Mouse (Mus musculus) embryonic facial prominence, embryonic 15.5 days (tissue): ENCODE measurements around the gene Sgk1. TPM values are rescaled to one million over a fixed set of nuclear protein-coding genes. Genes with fewer than 3 reads are reported as not detected.
"Not testable (repeated sequence)": the region's sequence is repeated elsewhere in the genome, so short reads cannot be mapped to it uniquely, and the experiment has no call there.

ENCODE experiments used
- ATAC-seq: fragments of 200-750 bp; cut with Nextera tagmentation; 2 replicates; pipeline ENCODE4 v1.8.0; 2017; ENCODE audit warnings: low read depth, moderate TSS enrichment; ENCODE audit not compliant: insufficient number of reproducible peaks, low FRiP score, low TSS enrichment
- H3K27ac ChIP-seq: fragments of 300-500 bp; sonication (generic); replicated peaks from 2 replicates; pipeline ENCODE4 v1.5.1; 2015; ENCODE audit warnings: mild to moderate bottlenecking, inconsistent platforms
- H3K27me3 ChIP-seq: fragments of 300-500 bp; sonication (generic); 2 replicates; pipeline ENCODE4 v1.6.1; 2015; ENCODE audit warnings: inconsistent platforms
- H3K36me3 ChIP-seq: fragments of 300-500 bp; sonication (generic); 2 replicates; pipeline ENCODE4 v1.6.1; 2015; ENCODE audit warnings: mild to moderate bottlenecking, inconsistent platforms
- H3K4me1 ChIP-seq: fragments of 300-500 bp; sonication (generic); 2 replicates; pipeline ENCODE4 v1.6.1; 2015; ENCODE audit warnings: inconsistent platforms
- H3K4me2 ChIP-seq: fragments of 300-500 bp; sonication (generic); replicated peaks from 2 replicates; pipeline ENCODE4 v1.6.1; 2015; ENCODE audit warnings: mild to moderate bottlenecking, inconsistent platforms
- H3K4me3 ChIP-seq: fragments of 300-500 bp; sonication (generic); replicated peaks from 2 replicates; pipeline ENCODE4 v1.5.1; 2015; ENCODE audit warnings: mild to moderate bottlenecking, inconsistent platforms
- H3K9ac ChIP-seq: fragments of 300-500 bp; sonication (generic); 2 replicates; pipeline ENCODE4 v1.6.1; 2015; ENCODE audit warnings: inconsistent platforms
- H3K9me3 ChIP-seq: fragments of 300-500 bp; sonication (generic); replicated peaks from 2 replicates; pipeline ENCODE4 v1.6.1; 2016; ENCODE audit warnings: inconsistent platforms
- WGBS: fragments of 180-500 bp; shearing (Covaris S2); methylation state at CpG from one replicate; pipeline ENCODE4 v1.1.7; 2015; 5-methylcytosine and 5-hydroxymethylcytosine counted together
- polyA plus RNA-seq: library from polyadenylated mRNA; unstranded; fragments of >200 nt; fragmentation: Nextera tagmentation; extraction: Ambion mirVana; gene quantifications from 2 replicates; pipeline ENCODE4 v1.2.1, GENCODE M21; 2015

The Sgk1 gene
- polyA plus RNA-seq, 1 experiment from 2014 or later, result 50.1 TPM

GRCm38 (mm10) chr10:21868623-21869022 is 13.4 kb upstream of the Sgk1 start:
- no peak for ATAC-seq
- H3K4me3 ChIP-seq, result no peak overlapping the region
- 71% methylated on average over 4 of the region's 4 CpGs for WGBS
- no peak overlapping the region for H3K4me2 ChIP-seq
- H3K27ac ChIP-seq, result no peak overlapping the region
- no peaks in the 10 kb centered on the region for H3K4me1 ChIP-seq
- no peak overlapping the region for H3K9ac ChIP-seq
- no peaks in the 10 kb centered on the region for H3K9me3 ChIP-seq
- no peaks in the 10 kb centered on the region for H3K27me3 ChIP-seq
- no peaks in the 10 kb centered on the region for H3K36me3 ChIP-seq

- Histone ChIP-seq H3K9me3 (no peaks in the 10 kb centered on the region), H3K4me3 (peak overlapping the region; percentile 48), H3K4me2 (peak overlapping the region; percentile 75), H3K4me1 (peaks cover 29% of the 10 kb centered on the region), H3K9ac (peak overlapping the region; percentile 26; the same call in 1 of the 2 replicates), H3K36me3 (no peaks in the 10 kb centered on the region), H3K27me3 (no peaks in the 10 kb centered on the region), H3K27ac (peak overlapping the region; percentile 40; the same call in 1 of the 2 replicates)
- WGBS, result 17% methylated on average over 4 of the region's 4 CpGs
- ATAC-seq, result no peak
Measured at GRCm38 (mm10) chr10:21881837-21882183, 174 bp upstream of the Sgk1 start.

- Histone ChIP-seq H3K4me2 (peak overlapping the region; percentile 32), H3K9me3 (no peaks in the 10 kb centered on the region), H3K36me3 (no peaks in the 10 kb centered on the region), H3K27me3 (no peaks in the 10 kb centered on the region), H3K4me3 (peak overlapping the region; percentile 19; the same call in 1 of the 2 replicates), H3K9ac (no peak overlapping the region), H3K27ac (peak overlapping the region; percentile 0; the same call in 1 of the 2 replicates), H3K4me1 (peaks cover 29% of the 10 kb centered on the region)
- no peak for ATAC-seq
- 10% methylated on average over 12 of the region's 12 CpGs for WGBS
Measured at GRCm38 (mm10) chr10:21883587-21883986, 1.6 kb downstream of the Sgk1 start.

- no peaks in the 10 kb centered on the region for H3K27me3 ChIP-seq
- H3K4me1 ChIP-seq, result peaks cover 29% of the 10 kb centered on the region
- no peak for ATAC-seq
- H3K27ac ChIP-seq, result no peak overlapping the region
- no peaks in the 10 kb centered on the region for H3K36me3 ChIP-seq
- H3K4me2 ChIP-seq, result no peak overlapping the region
- no peaks in the 10 kb centered on the region for H3K9me3 ChIP-seq
- WGBS, result 41% methylated on average over 3 of the region's 3 CpGs
- no peak overlapping the region for H3K9ac ChIP-seq
- H3K4me3 ChIP-seq, result no peak overlapping the region
Measured at GRCm38 (mm10) chr10:21884534-21884933, 2.5 kb downstream of the Sgk1 start.

GRCm38 (mm10) chr10:21889141-21889765 is 7.3 kb downstream of the Sgk1 start:
- Histone ChIP-seq H3K9me3 (no peaks in the 10 kb centered on the region), H3K9ac (no peak overlapping the region), H3K27me3 (no peaks in the 10 kb centered on the region), H3K4me1 (peaks cover 6% of the 10 kb centered on the region; the same call in 1 of the 2 replicates), H3K4me2 (no peak overlapping the region), H3K27ac (no peak overlapping the region), H3K36me3 (no peaks in the 10 kb centered on the region), H3K4me3 (no peak overlapping the region)
- WGBS, result 56% methylated on average over 3 of the region's 3 CpGs
- no peak for ATAC-seq

GRCm38 (mm10) chr10:21890293-21890692 is 8.3 kb downstream of the Sgk1 start:
- Histone ChIP-seq H3K4me1 (no peaks in the 10 kb centered on the region), H3K27ac (no peak overlapping the region), H3K36me3 (no peaks in the 10 kb centered on the region), H3K9ac (no peak overlapping the region), H3K27me3 (no peaks in the 10 kb centered on the region), H3K4me3 (no peak overlapping the region), H3K4me2 (no peak overlapping the region), H3K9me3 (no peaks in the 10 kb centered on the region)
- WGBS, result 87% methylated on average over 4 of the region's 4 CpGs
- ATAC-seq, result no peak

GRCm38 (mm10) chr10:21891442-21891841 is 9.5 kb downstream of the Sgk1 start:
- Histone ChIP-seq H3K27ac (no peak overlapping the region), H3K9me3 (no peaks in the 10 kb centered on the region), H3K4me1 (no peaks in the 10 kb centered on the region), H3K4me3 (no peak overlapping the region), H3K4me2 (no peak overlapping the region), H3K27me3 (no peaks in the 10 kb centered on the region), H3K36me3 (no peaks in the 10 kb centered on the region), H3K9ac (no peak overlapping the region)
- ATAC-seq, result no peak
- 61% methylated on average over 7 of the region's 7 CpGs for WGBS

GRCm38 (mm10) chr10:21892104-21892503 is 10.1 kb downstream of the Sgk1 start:
- H3K27me3 ChIP-seq, result no peaks in the 10 kb centered on the region
- no peaks in the 10 kb centered on the region for H3K9me3 ChIP-seq
- no peak overlapping the region for H3K4me3 ChIP-seq
- no peak overlapping the region for H3K9ac ChIP-seq
- no peaks in the 10 kb centered on the region for H3K36me3 ChIP-seq
- H3K4me1 ChIP-seq, result no peaks in the 10 kb centered on the region
- no peak overlapping the region for H3K4me2 ChIP-seq
- no peak for ATAC-seq
- WGBS, result 71% methylated on average over 4 of the region's 4 CpGs
- no peak overlapping the region for H3K27ac ChIP-seq

- no peak overlapping the region for H3K27ac ChIP-seq
- H3K4me3 ChIP-seq, result no peak overlapping the region
- WGBS, result 94% methylated on average over 4 of the region's 4 CpGs
- H3K4me2 ChIP-seq, result no peak overlapping the region
- no peaks in the 10 kb centered on the region for H3K4me1 ChIP-seq
- no peak for ATAC-seq
- no peak overlapping the region for H3K9ac ChIP-seq
- no peaks in the 10 kb centered on the region for H3K36me3 ChIP-seq
- H3K27me3 ChIP-seq, result no peaks in the 10 kb centered on the region
- no peaks in the 10 kb centered on the region for H3K9me3 ChIP-seq
Measured at GRCm38 (mm10) chr10:21898417-21898816, 16.4 kb downstream of the Sgk1 start.

- H3K9me3 ChIP-seq, H3K36me3 ChIP-seq, H3K4me2 ChIP-seq, ATAC-seq, H3K9ac ChIP-seq, H3K27me3 ChIP-seq, H3K27ac ChIP-seq, H3K4me1 ChIP-seq, H3K4me3 ChIP-seq: not testable (repeated sequence)
- WGBS, result 90% methylated on average over 17 of the region's 17 CpGs
Measured at GRCm38 (mm10) chr10:21898851-21899250, 16.9 kb downstream of the Sgk1 start.

GRCm38 (mm10) chr10:21899397-21899796 is 17.4 kb downstream of the Sgk1 start:
- Histone ChIP-seq H3K4me2 (no peak overlapping the region), H3K27me3 (no peaks in the 10 kb centered on the region), H3K4me3 (no peak overlapping the region), H3K9ac (no peak overlapping the region), H3K36me3 (no peaks in the 10 kb centered on the region), H3K4me1 (no peaks in the 10 kb centered on the region), H3K9me3 (no peaks in the 10 kb centered on the region), H3K27ac (no peak overlapping the region)
- no peak for ATAC-seq
- 91% methylated on average over 3 of the region's 3 CpGs for WGBS
